Mouse (Mus musculus) lung, postnatal 0 days (tissue): Measurements from ENCODE around the gene Med24.

Experiments used
- CTCF ChIP-seq: IDR thresholded peaks from 2 replicates; pipeline ENCODE4 v1.5.1; 2016; ENCODE audit warnings: antibody characterized with exemption, mild to moderate bottlenecking
- EP300 ChIP-seq: IDR thresholded peaks from 2 replicates; pipeline ENCODE4 v1.6.1; 2016; ENCODE audit warnings: antibody characterized with exemption, mild to moderate bottlenecking, control low read depth

- TF ChIP-seq CTCF (no peak), EP300 (no peak)
Observed at GRCm38 (mm10) chr11:98769007-98769954, 40.0 kb upstream of the Med24 start.
